Mouse (Mus musculus) adrenal gland, adult 2 months (tissue): ENCODE measurements at regions not wholly inside any gene's neighbourhood (a gene's known extent, or its start where the extent isn't known, plus 50 kb on each side); places are given as distances from the start of the nearest gene placed in this dataset.
A peak's percentile ranks its signal among the peaks of the same experiment; 100 is the strongest.

Experiments
- DNase-seq: peaks from one replicate; pipeline ENCODE4 v3.0.0; 2021

GRCm38 (mm10) chr13:37569051-37569450 lies 209.1 kb upstream of the Rreb1 start:
- DNase-seq: no peak

DNA sequence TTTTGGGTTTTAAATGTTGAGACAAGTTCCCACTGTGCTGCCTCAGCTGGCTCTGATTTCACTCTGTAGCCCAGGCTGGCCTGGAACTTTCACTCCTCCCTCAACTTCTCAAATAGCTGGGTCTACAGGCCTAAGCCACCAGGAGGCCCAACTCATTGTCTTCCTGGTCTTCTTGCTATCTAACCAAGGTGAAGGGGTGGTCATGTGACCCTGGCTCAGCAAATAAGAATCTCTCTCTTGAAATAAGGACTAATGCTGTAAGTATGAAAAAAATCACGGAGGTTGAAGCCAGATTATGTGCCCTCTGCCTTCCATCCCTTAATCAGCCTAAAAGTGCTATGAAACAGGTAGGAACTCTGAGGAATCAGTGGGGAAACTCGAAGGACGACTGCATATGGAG lies 208.7 kb upstream of the Rreb1 start:
- no peak for DNase-seq

DNA sequence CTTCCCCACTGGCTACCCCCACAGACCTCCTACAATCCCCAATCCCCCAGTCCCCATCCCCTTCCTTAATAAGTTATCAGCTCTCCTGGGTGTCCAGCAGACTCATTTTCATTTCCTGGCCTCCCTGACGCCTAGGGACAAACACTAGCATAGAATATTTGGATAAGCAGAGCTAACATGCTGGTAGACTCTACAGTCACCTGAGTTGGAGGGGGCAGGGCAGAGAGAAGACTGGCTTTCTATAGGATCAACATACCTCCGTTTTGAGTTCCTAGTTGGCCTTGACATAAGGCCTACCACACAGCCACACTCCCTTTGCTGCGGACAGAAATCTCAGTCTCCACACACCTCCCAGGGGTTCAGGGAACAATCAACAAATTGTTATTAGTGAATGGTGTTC lies 205.2 kb upstream of the Rreb1 start:
- no peak for DNase-seq

DNA sequence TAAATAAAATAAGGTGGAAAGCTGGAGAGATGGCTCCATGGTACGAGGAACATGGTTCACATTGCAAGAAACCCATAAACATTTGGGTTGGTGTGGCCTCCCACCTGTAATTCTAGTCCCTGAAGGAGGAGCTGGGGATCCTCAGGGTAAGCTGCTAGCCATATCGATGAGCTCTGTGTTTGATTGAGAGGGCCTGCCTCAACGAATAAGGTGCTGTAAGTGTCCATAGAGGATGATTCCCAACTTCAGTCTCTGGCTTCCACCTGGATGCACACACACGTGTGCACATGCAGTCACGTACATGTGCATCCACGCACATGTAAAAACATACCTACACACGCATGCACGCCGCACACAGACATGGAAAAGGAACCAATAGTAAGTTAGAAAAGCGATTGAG lies 199.0 kb upstream of the Rreb1 start:
- no peak for DNase-seq

- no peak for DNase-seq
Observed at GRCm38 (mm10) chr13:37579775-37580174, 198.4 kb upstream of the Rreb1 start.

- no peak for DNase-seq
Observed at GRCm38 (mm10) chr13:37580806-37581205, 197.4 kb upstream of the Rreb1 start.

- DNase-seq: no peak
Observed at GRCm38 (mm10) chr13:37581374-37581773, 196.8 kb upstream of the Rreb1 start.

DNA sequence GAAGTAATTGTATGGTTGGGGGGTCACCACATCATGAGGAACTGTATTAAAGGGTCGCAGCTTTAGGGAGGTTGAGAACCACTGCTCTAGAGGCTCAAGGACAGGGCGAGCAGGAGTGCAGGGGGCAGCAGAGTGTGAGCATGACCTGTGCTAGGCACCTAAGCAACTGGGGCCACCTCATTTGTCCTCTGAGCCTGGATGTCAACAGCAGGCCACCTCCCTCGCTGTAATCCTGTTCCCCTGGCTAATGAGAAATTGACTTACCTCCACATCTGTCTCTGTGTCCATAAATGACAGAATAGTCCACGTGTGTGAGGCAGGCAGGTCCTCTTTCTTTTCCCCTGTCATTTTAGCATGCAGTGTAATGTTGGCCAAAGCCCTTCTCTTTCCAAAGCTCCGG lies 192.7 kb upstream of the Rreb1 start:
- DNase-seq: no peak

DNA sequence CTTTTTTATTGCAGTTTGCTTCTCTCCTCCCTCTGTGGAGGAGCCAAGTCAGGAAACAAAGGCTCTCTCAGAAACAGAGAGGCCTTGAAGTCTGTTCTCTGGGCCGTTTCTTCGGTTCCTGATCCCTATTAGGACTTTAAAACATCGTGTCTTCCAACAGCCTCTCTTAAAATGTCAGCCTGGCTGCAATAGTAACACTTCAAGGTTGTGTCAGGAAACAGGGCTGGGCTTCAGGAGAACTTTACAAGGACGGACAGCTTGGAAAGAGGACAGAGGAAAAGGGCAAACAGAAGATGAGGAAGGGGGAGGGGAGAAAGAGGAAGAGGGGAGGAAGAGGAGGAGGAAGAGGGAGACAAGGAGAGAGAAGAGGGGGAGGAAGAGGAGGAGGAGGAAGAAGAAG lies 191.7 kb upstream of the Rreb1 start:
- DNase-seq: peak; percentile 41

DNA sequence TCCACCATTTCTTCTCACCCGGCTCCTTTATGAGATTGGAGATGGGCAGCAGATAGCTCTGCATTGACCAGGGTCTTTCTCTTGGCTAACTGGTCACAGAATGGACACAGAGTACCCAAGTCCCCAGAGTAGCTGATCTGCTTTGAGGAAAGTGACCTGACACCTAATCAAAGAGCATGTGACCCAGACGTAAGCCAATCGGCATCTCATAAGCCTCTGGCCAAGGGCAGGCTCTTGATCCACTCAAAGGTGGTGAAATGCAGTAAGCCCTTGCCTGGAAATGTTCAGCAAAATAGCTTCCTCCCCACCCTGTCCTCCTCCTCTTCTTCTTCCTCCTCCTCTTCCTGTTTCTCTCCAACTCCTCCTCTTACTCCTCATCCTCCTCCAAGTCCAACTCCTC lies 190.3 kb upstream of the Rreb1 start:
- DNase-seq: no peak

DNA sequence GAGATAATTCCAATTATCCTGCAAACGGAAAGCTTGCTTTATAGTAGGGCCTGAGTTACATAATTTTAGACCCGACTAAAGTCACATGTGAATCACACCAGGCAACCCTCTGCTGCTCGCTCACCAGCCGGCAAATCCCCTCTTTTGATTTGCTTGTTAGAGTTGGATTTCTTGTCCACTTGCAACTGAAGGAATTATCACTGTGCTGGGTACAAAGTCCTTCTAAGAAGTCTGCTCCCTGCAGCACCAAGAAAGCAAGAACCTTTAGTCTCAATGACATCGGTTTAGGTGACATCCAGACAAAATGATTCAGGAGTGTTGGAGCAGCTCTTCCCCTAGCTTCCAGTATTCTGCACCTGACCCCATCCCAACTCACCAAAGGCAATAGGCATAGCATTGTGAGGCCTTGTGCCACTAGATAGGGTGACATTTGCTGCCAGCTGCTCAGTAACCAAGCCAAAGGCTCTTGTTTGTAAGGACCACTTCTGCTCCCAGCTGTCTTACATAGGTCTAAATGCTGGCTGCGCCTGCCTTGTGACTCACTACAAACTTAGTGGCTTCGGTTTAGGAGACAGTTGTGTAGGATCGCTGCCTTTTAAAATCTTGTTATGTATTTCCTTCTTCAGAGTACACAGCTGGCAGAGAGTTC lies 189.5 kb upstream of the Rreb1 start:
- no peak for DNase-seq

DNA sequence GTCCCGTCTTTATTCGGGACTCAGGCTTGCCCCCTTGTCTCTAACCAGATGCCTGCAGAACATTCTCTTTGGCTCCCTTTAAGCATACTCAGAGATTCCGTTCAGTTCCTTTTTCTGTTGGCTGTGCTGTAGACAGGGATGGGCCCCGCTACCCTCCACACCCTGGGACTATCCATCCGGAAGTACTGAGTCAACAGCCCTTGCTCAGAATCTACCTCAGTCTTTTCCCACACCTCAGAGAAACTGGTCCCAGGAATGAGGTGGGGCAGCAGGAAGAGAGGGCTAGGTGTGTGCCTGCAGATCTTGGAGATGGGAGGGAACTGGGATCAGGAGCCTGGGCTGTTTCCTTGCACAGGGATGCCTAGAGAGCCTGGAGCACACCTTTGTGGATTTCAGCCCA lies 186.1 kb upstream of the Rreb1 start:
- no peak for DNase-seq

DNA sequence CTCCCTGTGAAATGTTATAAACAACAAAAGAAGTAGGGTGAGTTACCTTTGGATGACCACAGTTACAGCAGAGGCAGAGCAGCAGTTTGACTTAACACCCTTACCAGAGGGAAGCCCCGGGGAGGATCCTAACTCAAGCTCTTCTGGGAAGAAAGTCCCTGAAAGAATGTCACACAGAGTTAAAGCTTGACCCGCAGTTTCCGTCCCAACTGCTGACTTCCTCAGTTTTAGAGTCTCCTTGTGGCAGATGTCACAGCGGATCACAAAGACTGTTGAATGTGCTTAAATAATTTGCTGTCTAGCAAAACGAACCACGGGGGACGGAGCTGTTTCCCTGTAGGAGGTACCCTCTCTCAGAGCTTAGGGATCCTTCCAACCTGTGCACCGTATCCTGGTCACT lies 183.0 kb upstream of the Rreb1 start:
- DNase-seq: no peak

DNA sequence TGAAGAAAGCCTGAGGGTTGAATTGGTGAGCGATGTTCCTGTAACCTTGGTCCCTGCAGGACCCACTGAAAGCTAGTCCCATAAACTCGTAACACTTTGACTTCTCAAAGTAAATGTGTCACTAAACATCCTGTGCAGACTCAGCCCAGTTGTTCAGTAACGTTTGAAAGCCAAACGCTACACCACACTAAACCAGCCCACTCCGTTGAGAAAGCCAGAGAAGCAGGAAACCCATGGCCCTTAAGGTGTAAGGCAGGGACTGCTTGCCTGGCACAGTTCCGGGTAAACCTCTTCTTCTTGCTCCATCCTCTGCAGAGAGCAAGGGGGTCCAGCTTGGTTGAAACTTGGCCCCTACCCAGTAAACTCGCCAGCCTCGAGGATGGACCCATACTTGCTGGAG lies 180.6 kb upstream of the Rreb1 start:
- no peak for DNase-seq

GRCm38 (mm10) chr13:37598165-37598775 lies 179.9 kb upstream of the Rreb1 start:
- peak; percentile 23 for DNase-seq

DNA sequence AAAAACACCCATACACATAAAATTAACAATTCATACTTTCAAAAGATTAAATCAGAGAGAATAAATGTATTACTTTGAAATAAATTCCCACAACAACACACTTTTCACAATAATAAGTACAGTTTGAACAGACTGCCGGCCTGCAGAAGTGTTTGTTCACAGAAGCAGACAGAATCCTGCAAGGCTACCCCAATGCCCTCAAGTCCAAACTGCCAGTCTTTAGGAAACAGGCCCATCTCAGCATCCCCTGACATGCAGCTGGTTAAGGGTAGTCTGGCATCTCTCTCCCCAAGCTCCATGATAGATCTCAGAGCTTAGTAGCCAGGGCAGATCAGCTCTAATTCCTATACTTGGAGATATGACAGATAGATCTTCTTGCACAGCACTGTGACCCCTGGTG lies 178.5 kb upstream of the Rreb1 start:
- no peak for DNase-seq

DNA sequence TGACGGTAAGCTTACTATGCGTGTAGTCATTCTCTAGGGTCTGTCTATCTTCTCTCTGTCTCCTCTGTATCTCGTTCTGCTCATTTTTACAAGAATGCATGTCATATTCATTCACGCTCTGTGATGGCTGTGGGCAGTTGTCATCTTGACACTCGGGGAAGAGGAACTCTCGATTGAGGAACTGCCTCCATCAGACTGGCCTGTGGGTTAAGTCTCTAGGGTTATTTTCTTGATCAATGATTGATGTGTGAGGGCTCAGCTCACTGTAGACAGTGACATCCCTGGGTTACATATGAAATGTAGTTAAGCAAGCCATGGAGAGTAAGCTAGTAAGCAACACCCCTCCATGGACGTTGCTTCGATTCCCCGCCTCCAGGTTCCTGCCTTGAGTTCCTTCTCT lies 178.0 kb upstream of the Rreb1 start:
- DNase-seq: no peak

GRCm38 (mm10) chr13:37601068-37601467 lies 177.1 kb upstream of the Rreb1 start:
- peak; percentile 88 for DNase-seq

DNA sequence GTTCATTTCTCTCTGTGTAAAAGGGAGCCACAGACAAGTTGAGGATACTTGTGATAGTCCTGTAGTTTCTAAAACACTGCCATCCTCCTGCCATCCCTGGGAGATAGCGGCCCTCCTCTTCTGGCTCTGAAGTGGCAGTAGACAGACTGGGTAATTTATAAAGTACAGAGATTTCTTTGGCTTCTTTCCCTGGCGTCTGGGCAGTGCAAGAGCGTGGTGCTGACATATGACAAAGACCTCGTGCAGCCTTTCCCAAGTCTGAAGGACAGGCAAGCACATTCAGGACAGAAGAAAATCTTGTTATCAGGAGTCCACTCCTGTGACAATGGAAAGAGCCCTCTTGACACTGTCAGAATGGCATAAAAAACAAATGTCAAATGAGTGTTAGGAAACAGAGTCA lies 175.9 kb upstream of the Rreb1 start:
- DNase-seq: peak; percentile 86

- DNase-seq: peak; percentile 75
Observed at GRCm38 (mm10) chr13:37603226-37603994, 174.8 kb upstream of the Rreb1 start.

DNA sequence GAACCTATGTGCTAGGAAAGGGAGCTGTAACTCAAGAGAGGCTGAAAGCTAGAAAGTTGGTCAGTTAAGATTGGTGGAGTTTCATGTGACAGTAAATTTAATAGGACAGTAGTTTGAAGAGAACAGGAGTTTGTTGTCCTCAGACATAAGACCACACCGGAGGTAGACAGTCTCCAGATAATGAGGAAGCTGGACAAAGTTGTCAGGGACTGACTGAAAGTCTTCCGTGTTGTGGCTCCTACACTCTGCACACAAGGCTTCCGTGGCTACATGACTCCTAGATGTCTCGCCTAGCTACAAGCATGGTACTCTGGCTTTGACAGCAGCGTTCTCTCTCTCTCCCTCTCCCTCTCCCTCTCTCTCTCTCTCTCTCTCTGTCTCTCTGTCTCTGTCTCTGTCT lies 171.9 kb upstream of the Rreb1 start:
- DNase-seq: no peak

DNA sequence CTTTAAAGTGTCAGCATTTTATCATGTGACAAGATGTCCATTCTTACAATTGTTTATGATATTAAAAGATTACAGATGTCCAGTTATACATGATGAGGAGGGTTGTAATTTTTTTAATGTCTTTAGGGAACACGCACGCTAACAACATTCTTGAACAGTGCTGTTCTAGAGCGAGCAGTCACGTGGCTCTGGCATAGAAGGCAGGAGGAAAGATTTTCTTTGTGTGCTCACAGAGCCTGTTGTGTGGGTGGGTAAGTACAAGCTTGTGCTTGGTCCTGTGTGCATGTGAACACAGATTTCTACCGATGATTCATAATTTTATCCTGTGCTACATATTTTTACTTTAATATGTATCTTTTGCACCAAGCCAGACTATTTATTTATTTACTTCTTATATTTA lies 169.1 kb upstream of the Rreb1 start:
- DNase-seq: no peak

DNA sequence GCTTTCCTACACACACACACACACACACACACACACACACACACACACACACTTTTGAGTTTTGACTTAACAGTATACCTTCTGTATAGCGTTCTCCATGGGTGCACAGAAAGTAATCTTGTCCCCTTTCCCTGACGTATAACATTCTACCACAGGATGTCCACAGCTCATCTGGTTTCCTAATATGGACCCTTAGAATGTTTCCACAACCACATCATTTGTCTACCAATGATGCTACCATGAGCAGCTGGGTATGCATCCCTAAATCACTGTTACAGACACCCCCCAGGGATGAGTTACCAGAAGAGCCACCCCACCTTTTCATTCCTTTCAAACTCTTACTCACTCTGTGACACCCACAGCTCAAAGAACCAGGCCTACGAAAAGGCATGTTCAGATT lies 166.8 kb upstream of the Rreb1 start:
- no peak for DNase-seq

DNA sequence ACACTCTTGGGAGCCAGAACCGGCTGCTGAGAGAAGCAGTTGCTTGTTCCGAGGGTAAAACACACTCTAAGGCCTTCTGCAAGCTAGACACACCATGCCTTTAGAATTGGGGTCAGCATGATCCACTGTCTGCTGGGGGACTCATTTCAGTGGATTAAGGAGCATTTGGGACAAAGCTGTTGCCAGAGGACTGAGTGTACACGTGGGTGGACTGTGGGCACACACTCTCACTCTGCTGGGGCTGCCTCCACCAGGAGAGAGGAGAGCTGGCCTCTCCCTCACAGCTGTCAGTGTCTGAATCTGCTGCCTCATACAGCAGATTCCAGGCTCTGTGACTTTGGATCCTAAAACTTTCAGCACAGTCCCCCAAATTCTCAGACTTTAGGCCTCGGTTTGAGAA lies 161.2 kb upstream of the Rreb1 start:
- no peak for DNase-seq
